Mouse (Mus musculus): ENCODE measurements around the gene Hnrnpm. TPM values are rescaled to one million over a fixed set of nuclear protein-coding genes. Genes with fewer than 3 reads are reported as not detected.

The Hnrnpm gene
- polyA plus RNA-seq, 1 experiment from 2014 or later, result 122 TPM

DNA sequence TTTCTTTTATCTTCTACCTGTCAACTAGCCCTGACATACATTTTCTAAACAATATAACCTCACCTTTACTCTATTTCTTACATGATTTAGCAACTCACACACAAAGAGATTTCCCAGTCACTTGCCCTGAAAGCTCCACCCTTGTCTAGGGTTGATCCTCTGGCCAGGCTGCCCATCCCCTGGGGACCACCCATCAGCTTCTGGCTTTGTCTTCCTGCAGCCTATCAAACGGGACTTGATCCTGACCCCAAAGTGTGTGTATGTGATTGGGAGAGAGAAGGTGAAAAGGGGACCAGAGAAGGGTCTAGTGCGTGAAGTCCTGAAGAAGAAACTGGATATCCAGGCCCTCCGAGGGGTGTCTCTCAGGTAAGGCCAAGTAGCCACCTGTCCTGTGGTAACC lies 85.8 kb downstream of the Hnrnpm start:
- TF ChIP-seq EP300 (optimal IDR thresholded peaks at IDR 0.05) (no peak), CTCF (IDR thresholded peaks at IDR 0.05; ENCODE audit: low read depth) (no peak)
- Histone ChIP-seq H3K27me3 (ENCODE audit: control insufficient read depth, insufficient read depth, low read length) (no peaks in the 10 kb centered on the region), H3K9ac (ENCODE audit: low read length) (no peak overlapping the region), H3K4me3 (ENCODE audit: low read depth, low read length) (no peak overlapping the region), H3K4me2 (replicated peaks; ENCODE audit: low read depth) (no peak overlapping the region), H3K9me3 (ENCODE audit: control insufficient read depth, low read length) (no peaks in the 10 kb centered on the region), H3K4me1 (replicated peaks; ENCODE audit: control insufficient read depth, insufficient read depth) (no peaks in the 10 kb centered on the region), H3K27ac (replicated peaks) (no peak overlapping the region), H3K36me3 (ENCODE audit: control insufficient read depth, insufficient read depth, low read length) (no peaks in the 10 kb centered on the region)
- DNase-seq (ENCODE audit: low spot score), result no peak
- WGBS, result 68% methylated on average over 3 of the region's 3 CpGs
- no peak for ATAC-seq (ENCODE audit: low FRiP score, low TSS enrichment)

- no peaks in the 10 kb centered on the region for H3K9me3 ChIP-seq (ENCODE audit: control insufficient read depth, low read length)
- no peaks in the 10 kb centered on the region for H3K4me1 ChIP-seq (replicated peaks; ENCODE audit: control insufficient read depth, insufficient read depth)
- TF ChIP-seq EP300 (optimal IDR thresholded peaks at IDR 0.05) (no peak), CTCF (IDR thresholded peaks at IDR 0.05; ENCODE audit: low read depth) (no peak)
- no peaks in the 10 kb centered on the region for H3K27me3 ChIP-seq (ENCODE audit: control insufficient read depth, insufficient read depth, low read length)
- H3K4me2 ChIP-seq (replicated peaks; ENCODE audit: low read depth), result no peak overlapping the region
- H3K27ac ChIP-seq (replicated peaks), result no peak overlapping the region
- WGBS, result 81% methylated on average over 8 of the region's 8 CpGs
- no peak overlapping the region for H3K4me3 ChIP-seq (ENCODE audit: low read depth, low read length)
- DNase-seq (ENCODE audit: low spot score) (no peak), ATAC-seq (ENCODE audit: low FRiP score, low TSS enrichment) (no peak)
- H3K9ac ChIP-seq (ENCODE audit: low read length), result no peak overlapping the region
- no peaks in the 10 kb centered on the region for H3K36me3 ChIP-seq (ENCODE audit: control insufficient read depth, insufficient read depth, low read length)
Measured at GRCm38 (mm10) chr17:33599836-33600475, 86.7 kb downstream of the Hnrnpm start.

- TF ChIP-seq EP300 (optimal IDR thresholded peaks at IDR 0.05) (no peak), CTCF (IDR thresholded peaks at IDR 0.05; ENCODE audit: low read depth) (no peak)
- Histone ChIP-seq H3K27me3 (ENCODE audit: control insufficient read depth, insufficient read depth, low read length) (no peaks in the 10 kb centered on the region), H3K36me3 (ENCODE audit: control insufficient read depth, insufficient read depth, low read length) (no peaks in the 10 kb centered on the region), H3K4me3 (ENCODE audit: low read depth, low read length) (no peak overlapping the region), H3K9me3 (ENCODE audit: control insufficient read depth, low read length) (no peaks in the 10 kb centered on the region), H3K9ac (ENCODE audit: low read length) (no peak overlapping the region), H3K27ac (replicated peaks) (no peak overlapping the region), H3K4me1 (replicated peaks; ENCODE audit: control insufficient read depth, insufficient read depth) (no peaks in the 10 kb centered on the region), H3K4me2 (replicated peaks; ENCODE audit: low read depth) (no peak overlapping the region)
- DNase-seq (ENCODE audit: low spot score) (no peak), ATAC-seq (ENCODE audit: low FRiP score, low TSS enrichment) (no peak)
- WGBS, result 88% methylated on average over 5 of the region's 5 CpGs
Measured at GRCm38 (mm10) chr17:33598506-33598905, 88.2 kb downstream of the Hnrnpm start.

GRCm38 (mm10) chr17:33597271-33597670 lies 89.4 kb downstream of the Hnrnpm start:
- no peaks in the 10 kb centered on the region for H3K27me3 ChIP-seq (ENCODE audit: control insufficient read depth, insufficient read depth, low read length)
- H3K27ac ChIP-seq (replicated peaks), result no peak overlapping the region
- no peaks in the 10 kb centered on the region for H3K36me3 ChIP-seq (ENCODE audit: control insufficient read depth, insufficient read depth, low read length)
- TF ChIP-seq CTCF (IDR thresholded peaks at IDR 0.05; ENCODE audit: low read depth) (peak; percentile 38; the same call in 1 of the 2 replicates), EP300 (optimal IDR thresholded peaks at IDR 0.05) (no peak)
- no peak overlapping the region for H3K9ac ChIP-seq (ENCODE audit: low read length)
- no peaks in the 10 kb centered on the region for H3K9me3 ChIP-seq (ENCODE audit: control insufficient read depth, low read length)
- H3K4me3 ChIP-seq (ENCODE audit: low read depth, low read length), result no peak overlapping the region
- no peak for ATAC-seq (ENCODE audit: low FRiP score, low TSS enrichment)
- no peaks in the 10 kb centered on the region for H3K4me1 ChIP-seq (replicated peaks; ENCODE audit: control insufficient read depth, insufficient read depth)
- no peak for DNase-seq (ENCODE audit: low spot score)
- no peak overlapping the region for H3K4me2 ChIP-seq (replicated peaks; ENCODE audit: low read depth)

Other genes starting within 250 kb of the Hnrnpm start
- gene Adamts10, start 162.7 kb downstream of the Hnrnpm start, polyA plus RNA-seq (2015; fragmentation: Nextera tagmentation; extraction: Ambion mirVana), result 12.5 and 15.1 TPM in 2 replicates
- 0.98 and 1.5 TPM in 2 replicates for gene Myo1f, start 131.2 kb downstream of the Hnrnpm start, polyA plus RNA-seq (2015; fragmentation: Nextera tagmentation; extraction: Ambion mirVana)
- 23.7 and 27.5 TPM in 2 replicates for gene Zfp414, start 57.8 kb downstream of the Hnrnpm start, polyA plus RNA-seq (2015; fragmentation: Nextera tagmentation; extraction: Ambion mirVana)
- 0.19 and 0.27 TPM in 2 replicates for gene Pram1, start 48.8 kb downstream of the Hnrnpm start, polyA plus RNA-seq (2015; fragmentation: Nextera tagmentation; extraction: Ambion mirVana)
- 51.1 and 54.6 TPM in 2 replicates for gene March2, start 31.8 kb upstream of the Hnrnpm start, polyA plus RNA-seq (2015; fragmentation: Nextera tagmentation; extraction: Ambion mirVana)
- 164 TPM in 2 replicates for gene Rab11b, start 73.7 kb upstream of the Hnrnpm start, polyA plus RNA-seq (2015; fragmentation: Nextera tagmentation; extraction: Ambion mirVana)
- gene Angptl4, start 95.0 kb upstream of the Hnrnpm start, polyA plus RNA-seq (2015; fragmentation: Nextera tagmentation; extraction: Ambion mirVana), result 31.3 and 42.4 TPM in 2 replicates
- gene Kank3, start 123.7 kb upstream of the Hnrnpm start, polyA plus RNA-seq (2015; fragmentation: Nextera tagmentation; extraction: Ambion mirVana), result 17.1 and 20.3 TPM in 2 replicates
- 1,008 and 1,055 TPM in 2 replicates for gene Rps28, start 137.7 kb upstream of the Hnrnpm start, polyA plus RNA-seq (2015; fragmentation: Nextera tagmentation; extraction: Ambion mirVana)
- gene Ndufa7, start 137.7 kb upstream of the Hnrnpm start, polyA plus RNA-seq (2015; fragmentation: Nextera tagmentation; extraction: Ambion mirVana), result 497 TPM in 2 replicates
- 32.7 and 38.2 TPM in 2 replicates for gene Cd320, start 156.2 kb upstream of the Hnrnpm start, polyA plus RNA-seq (2015; fragmentation: Nextera tagmentation; extraction: Ambion mirVana)
- gene Gm7029, start 187.0 kb upstream of the Hnrnpm start, polyA plus RNA-seq (2015; fragmentation: Nextera tagmentation; extraction: Ambion mirVana), result not detected in 2 replicates
- 1.3 and 1.7 TPM in 2 replicates for gene Kifc1, start 203.8 kb upstream of the Hnrnpm start, polyA plus RNA-seq (2015; fragmentation: Nextera tagmentation; extraction: Ambion mirVana)
- 1.1 TPM in 2 replicates for gene Platr17, start 218.3 kb upstream of the Hnrnpm start, polyA plus RNA-seq (2015; fragmentation: Nextera tagmentation; extraction: Ambion mirVana)
- gene Daxx, start 222.6 kb upstream of the Hnrnpm start, polyA plus RNA-seq (2015; fragmentation: Nextera tagmentation; extraction: Ambion mirVana), result 18.1 and 22.4 TPM in 2 replicates
- gene Tapbp, start 229.0 kb upstream of the Hnrnpm start, polyA plus RNA-seq (2015; fragmentation: Nextera tagmentation; extraction: Ambion mirVana), result 63.7 and 72.4 TPM in 2 replicates
- gene Zbtb22, start 229.0 kb upstream of the Hnrnpm start, polyA plus RNA-seq (2015; fragmentation: Nextera tagmentation; extraction: Ambion mirVana), result 10.7 and 12.2 TPM in 2 replicates
- 18.6 and 24.4 TPM in 2 replicates for gene Rgl2, start 242.7 kb upstream of the Hnrnpm start, polyA plus RNA-seq (2015; fragmentation: Nextera tagmentation; extraction: Ambion mirVana)

Data from stomach, postnatal 0 days (tissue).